Mouse (Mus musculus) skeletal muscle tissue, adult 2 months (tissue): ENCODE results near the gene Grk3.

Experiments used
- DNase-seq: peaks from one replicate; pipeline ENCODE4 v3.0.0-alpha.2; 2012; ENCODE audit warnings: low read depth, low spot score

The Grk3 gene

GRCm38 (mm10) chr5:112941001-112941400 is 74.6 kb downstream of the Grk3 start:
- DNase-seq = peak; percentile 38

- no peak for DNase-seq
These were observed 79.0 kb downstream of the Grk3 start for GRCm38 (mm10) chr5:112936632-112937031.

- DNase-seq = no peak
These were observed 80.2 kb downstream of the Grk3 start for GRCm38 (mm10) chr5:112935436-112935835.

DNA sequence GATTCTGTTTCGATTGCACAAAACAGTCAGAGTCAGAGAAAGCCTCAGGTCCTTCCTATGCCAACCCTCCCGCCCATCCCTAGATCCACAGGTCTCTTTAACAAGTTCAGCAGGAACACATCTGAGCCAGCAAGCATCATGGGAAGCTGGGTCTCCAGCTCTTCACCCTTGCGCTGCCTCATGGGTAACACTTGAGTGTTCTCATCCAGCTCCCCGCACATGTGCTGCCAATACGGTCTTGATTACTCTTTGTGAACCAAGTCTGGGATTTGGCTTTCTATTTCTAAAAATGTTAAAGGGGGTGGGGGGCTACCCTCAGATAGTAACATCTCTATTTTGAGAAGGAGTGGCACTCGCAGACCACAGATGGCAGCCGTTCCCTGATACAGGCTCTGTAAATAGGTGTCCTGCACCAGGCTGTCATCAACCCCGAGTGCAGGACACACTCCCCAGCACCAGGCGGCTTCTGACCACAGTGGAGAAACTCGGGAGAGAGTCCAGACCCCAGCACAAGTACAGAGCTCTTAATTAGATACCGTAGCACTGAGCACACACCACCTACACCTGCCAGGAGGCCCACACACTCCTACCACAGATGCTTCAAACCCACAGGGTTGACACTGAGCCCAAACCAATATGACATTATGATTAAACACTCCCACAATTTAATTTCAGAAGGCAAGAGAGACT is 82.6 kb downstream of the Grk3 start:
- DNase-seq = no peak

DNA sequence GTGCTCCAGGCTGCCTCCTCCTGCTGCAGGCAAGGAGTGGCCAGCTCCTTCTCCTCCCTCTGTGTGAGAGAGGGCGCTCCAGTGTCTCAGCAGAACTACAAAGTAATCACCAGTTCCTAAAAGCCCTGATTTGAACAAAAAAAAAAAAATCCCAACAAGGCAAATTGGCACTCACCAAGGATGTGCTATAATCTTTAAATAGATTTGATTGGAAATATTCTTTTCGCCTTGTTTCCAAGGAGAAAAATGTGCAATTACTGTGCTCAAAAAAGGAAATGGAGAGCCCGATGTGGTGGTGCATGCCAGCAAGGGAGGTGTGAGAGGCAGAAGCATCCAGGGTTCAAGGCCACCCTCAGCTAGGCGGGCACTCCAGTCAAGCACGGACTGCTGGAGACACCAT is 83.7 kb downstream of the Grk3 start:
- DNase-seq = no peak

GRCm38 (mm10) chr5:112928201-112928881 is 87.2 kb downstream of the Grk3 start:
- no peak for DNase-seq

GRCm38 (mm10) chr5:112925422-112925821 is 90.2 kb downstream of the Grk3 start:
- peak; percentile 62 for DNase-seq

DNA sequence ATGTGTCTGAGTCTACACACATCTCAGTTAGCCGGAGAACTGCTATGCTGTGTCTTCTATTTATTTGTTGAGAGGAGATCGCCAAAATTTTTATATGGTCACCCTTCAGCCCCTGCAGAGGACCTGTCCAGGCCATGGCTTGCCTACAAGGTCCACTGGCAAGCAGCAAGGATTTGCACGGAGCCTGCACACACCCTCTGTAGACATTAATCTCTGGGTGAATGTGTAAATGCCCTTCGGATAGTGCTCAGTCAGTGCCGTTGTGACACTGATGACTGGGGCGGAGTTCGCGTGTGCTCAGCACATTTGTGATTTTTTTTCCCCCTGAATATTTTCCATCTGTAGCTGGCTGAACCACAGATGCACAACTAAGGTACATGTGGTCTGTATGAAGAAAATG is 90.8 kb downstream of the Grk3 start:
- no peak for DNase-seq

- DNase-seq = no peak
These were observed 91.8 kb downstream of the Grk3 start for GRCm38 (mm10) chr5:112923841-112924240.

GRCm38 (mm10) chr5:112921914-112922313 is 93.7 kb downstream of the Grk3 start:
- no peak for DNase-seq

- DNase-seq = no peak
These were observed 105.2 kb downstream of the Grk3 start for GRCm38 (mm10) chr5:112910381-112910780.

DNA sequence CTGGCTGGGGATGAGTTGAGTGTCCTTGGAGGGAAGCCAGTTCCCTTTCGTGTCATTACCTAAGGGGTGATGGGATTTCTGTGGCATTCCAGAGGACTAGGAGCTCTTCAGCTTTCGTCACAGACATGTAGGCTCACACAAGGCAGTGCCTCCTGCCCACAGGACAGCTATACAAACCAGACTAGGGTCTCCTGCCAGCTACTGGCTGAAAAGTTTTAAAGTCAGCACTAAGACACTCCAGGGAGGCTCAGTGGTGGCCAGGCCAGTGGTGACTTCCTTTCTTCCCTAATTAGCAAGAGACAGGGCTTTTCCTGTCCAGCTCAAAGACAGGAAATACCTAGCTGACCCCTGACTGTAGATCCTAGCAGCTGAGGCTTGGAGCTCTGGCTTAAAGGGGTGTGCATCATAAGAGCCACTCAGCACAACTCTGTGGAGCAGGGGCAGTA is 107.4 kb downstream of the Grk3 start:
- peak; percentile 91 for DNase-seq

- no peak for DNase-seq
These were observed 108.1 kb downstream of the Grk3 start for GRCm38 (mm10) chr5:112907504-112907903.

DNA sequence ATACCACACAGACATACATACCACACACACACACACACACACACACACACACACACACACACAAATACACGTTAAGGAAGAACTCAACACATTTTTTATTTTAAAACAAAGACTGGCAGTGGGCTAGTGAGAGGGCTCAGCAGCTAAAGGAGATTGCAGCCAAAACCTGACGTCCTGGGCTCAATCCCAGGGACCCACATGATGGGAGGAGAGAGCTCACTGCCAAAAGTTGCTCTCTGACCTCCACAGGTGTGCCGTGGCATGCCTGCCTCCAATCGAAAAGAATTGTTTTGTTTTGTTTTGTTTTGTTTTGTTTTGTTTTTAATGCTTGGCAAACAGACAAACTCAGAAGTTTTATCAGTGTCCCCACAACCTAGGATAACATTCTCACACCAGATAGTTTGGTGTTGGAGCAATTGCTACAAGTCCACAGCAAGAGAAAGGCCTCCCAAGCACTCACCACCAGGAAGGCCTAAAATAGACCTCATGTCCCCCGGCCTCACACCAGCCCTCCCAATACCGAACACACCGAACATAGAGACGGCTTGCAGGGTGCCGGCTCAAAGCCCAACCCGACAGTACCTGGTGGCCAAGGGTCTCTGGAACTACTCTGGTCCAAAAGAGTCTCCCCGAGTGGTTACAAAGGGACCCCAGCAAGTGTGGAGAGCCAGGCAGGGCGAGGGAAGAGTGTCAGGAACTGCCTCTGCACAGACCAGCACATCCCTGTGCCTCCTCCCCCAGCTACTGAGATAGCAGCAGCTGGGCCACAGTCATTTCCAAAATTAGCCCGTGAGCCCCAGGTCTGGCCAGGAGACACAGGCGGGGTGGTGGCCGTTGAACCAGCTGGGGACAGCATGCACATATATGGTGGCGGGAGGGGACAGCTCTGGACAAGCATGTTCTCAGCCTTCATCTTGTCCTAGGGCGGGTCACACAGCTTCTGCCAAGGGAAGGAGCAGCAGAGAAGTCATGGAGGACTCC is 119.6 kb downstream of the Grk3 start, which contains the start of gene Myo18b:
Gene Myo18b (minus strand): TSS at position 689 of the 981 bp plus-strand sequence.
- DNase-seq = peak; percentile 92

DNA sequence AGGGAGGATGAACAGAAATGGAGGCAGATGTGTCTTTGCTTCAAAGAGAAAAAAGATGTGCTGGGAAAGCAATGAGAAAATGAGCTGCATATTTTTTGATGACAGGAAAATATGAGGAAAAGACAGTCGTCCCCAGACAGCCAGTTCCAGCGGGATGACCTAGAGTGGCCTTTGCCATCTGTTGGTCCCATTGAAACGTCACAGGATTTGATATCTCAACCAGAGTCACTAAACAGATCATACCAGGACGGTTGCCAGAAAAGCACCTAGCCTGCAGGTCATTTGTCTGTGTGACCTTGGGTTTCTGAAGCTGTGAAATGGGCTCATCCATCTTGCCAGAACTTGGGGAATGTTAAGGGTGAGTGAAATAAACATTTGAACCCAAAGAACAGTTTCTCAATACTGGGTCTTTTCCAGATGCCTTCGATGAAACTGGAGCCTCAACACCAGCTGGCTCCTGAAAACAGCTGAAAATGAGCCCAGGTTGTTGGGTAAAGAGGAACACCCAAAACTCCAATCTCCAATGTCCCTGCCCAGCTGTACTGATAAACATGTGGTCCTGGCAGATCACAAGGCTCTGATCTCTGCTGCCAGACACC is 122.0 kb downstream of the Grk3 start:
- DNase-seq = no peak

DNA sequence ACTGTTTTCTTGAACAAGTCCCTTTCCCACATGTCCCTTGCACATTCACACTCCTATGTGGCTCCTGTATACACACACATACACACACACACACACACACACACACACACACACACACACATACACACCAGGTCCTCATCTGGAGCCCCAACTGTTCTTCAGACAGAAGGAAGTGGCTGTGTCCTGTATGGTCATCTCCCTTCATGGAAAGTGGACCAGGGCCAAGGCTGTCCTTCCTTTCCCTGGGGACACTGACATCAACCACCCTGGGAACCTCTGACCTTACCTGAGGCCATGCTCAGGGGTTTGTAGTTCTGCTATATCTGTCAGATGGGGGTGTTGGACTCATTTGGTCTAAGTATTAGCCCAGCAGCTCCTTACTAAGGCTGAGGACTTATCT is 123.2 kb downstream of the Grk3 start:
- DNase-seq = no peak

DNA sequence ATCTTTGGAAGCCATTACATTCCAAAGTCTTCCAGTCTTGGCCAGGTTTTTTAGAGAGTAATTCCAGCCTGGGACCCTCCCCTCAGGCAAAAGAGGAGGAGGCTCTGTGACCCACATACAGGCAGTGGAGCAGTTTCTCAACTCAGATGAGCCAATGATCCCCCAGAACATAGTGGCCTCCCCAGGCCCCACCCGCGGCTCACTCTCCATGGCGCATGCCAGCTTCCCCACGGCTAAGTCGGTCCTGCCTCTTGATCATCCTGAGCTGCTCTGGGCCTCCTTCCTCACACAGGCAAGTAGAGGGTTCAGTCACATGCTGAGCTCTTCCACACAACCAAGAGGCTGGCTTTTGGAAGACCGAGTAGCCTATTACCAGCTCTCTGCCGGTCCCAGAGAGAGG is 126.9 kb downstream of the Grk3 start:
- no peak for DNase-seq

GRCm38 (mm10) chr5:112886687-112887491 is 128.7 kb downstream of the Grk3 start:
- DNase-seq = peak; percentile 88

GRCm38 (mm10) chr5:112877391-112878115 is 138.0 kb downstream of the Grk3 start:
- no peak for DNase-seq

GRCm38 (mm10) chr5:112876846-112877390 is 138.7 kb downstream of the Grk3 start:
- DNase-seq = peak; percentile 39
